Mouse (Mus musculus): ENCODE results near the gene Cyp3a41b. TPM values are rescaled to one million over a fixed set of nuclear protein-coding genes. Genes with fewer than 3 reads are reported as not detected.

Gene Cyp3a41b
- not detected for polyA plus RNA-seq (2015; fragmentation: Illumina TruSeq; extraction: RNeasy Lipid Tissue Mini Kit (QIAGEN cat#74804); ENCODE audit: low read depth, low replicate concordance)

GRCm38 (mm10) chr5:145584630-145585029 is at the start of gene Cyp3a41b:
Gene Cyp3a41b, minus strand, starts transcription at chr5:145584730.

Other genes with a start within 250 kb of the Cyp3a41b start
- gene Cyp3a57, start 239.5 kb downstream of the Cyp3a41b start, polyA plus RNA-seq (2015; fragmentation: Illumina TruSeq; extraction: RNeasy Lipid Tissue Mini Kit (QIAGEN cat#74804); ENCODE audit: low read depth, low replicate concordance): not detected
- not detected for gene Cyp3a16, start 115.0 kb downstream of the Cyp3a41b start, polyA plus RNA-seq (2015; fragmentation: Illumina TruSeq; extraction: RNeasy Lipid Tissue Mini Kit (QIAGEN cat#74804); ENCODE audit: low read depth, low replicate concordance)
- gene Cyp3a41a, start 135.4 kb upstream of the Cyp3a41b start, polyA plus RNA-seq (2015; fragmentation: Illumina TruSeq; extraction: RNeasy Lipid Tissue Mini Kit (QIAGEN cat#74804); ENCODE audit: low read depth, low replicate concordance): not detected
- not detected for gene Cyp3a44, start 221.1 kb upstream of the Cyp3a41b start, polyA plus RNA-seq (2015; fragmentation: Illumina TruSeq; extraction: RNeasy Lipid Tissue Mini Kit (QIAGEN cat#74804); ENCODE audit: low read depth, low replicate concordance)